Mouse (Mus musculus) midbrain, embryonic 12.5 days (tissue): ENCODE results near the gene Fbxl8. TPM values are rescaled to one million over a fixed set of nuclear protein-coding genes. Genes with fewer than 3 reads are reported as not detected.
A peak's percentile ranks its signal among the peaks of the same experiment; 100 is the strongest.

Experiments used
- ATAC-seq: fragments of 200-750 bp; cut with Nextera tagmentation; 2 replicates; pipeline ENCODE4 v1.8.0; 2017; ENCODE audit warnings: low read depth, moderate TSS enrichment, moderate library complexity; ENCODE audit not compliant: low FRiP score
- H3K27ac ChIP-seq: fragments of 300-500 bp; sonication (generic); replicated peaks from 2 replicates; pipeline ENCODE4 v1.5.1; 2016; ENCODE audit warnings: mild to moderate bottlenecking
- H3K27me3 ChIP-seq: fragments of 300-500 bp; sonication (generic); 2 replicates; pipeline ENCODE4 v1.6.1; 2016; ENCODE audit warnings: mild to moderate bottlenecking
- H3K36me3 ChIP-seq: fragments of 300-500 bp; sonication (generic); 2 replicates; pipeline ENCODE4 v1.6.1; 2016
- H3K4me1 ChIP-seq: fragments of 300-500 bp; sonication (generic); 2 replicates; pipeline ENCODE4 v1.6.1; 2016
- H3K4me2 ChIP-seq: fragments of 300-500 bp; sonication (generic); replicated peaks from 2 replicates; pipeline ENCODE4 v1.6.1; 2016; ENCODE audit warnings: mild to moderate bottlenecking, moderate library complexity
- H3K4me3 ChIP-seq: fragments of 300-500 bp; sonication (generic); 2 replicates; pipeline ENCODE4 v1.5.1; 2016; ENCODE audit warnings: mild to moderate bottlenecking
- H3K9ac ChIP-seq: fragments of 300-500 bp; sonication (generic); replicated peaks from 2 replicates; pipeline ENCODE4 v1.6.1; 2016; ENCODE audit warnings: mild to moderate bottlenecking, moderate library complexity
- H3K9me3 ChIP-seq: fragments of 300-500 bp; sonication (generic); 2 replicates; pipeline ENCODE4 v1.6.1; 2016; ENCODE audit warnings: mild to moderate bottlenecking
- WGBS: fragments of 180-500 bp; shearing (Covaris S2); methylation state at CpG from one replicate; pipeline ENCODE4 v1.1.7; 2016; 5-methylcytosine and 5-hydroxymethylcytosine counted together
- polyA plus RNA-seq: library from polyadenylated mRNA; unstranded; fragments of >200 nt; fragmentation: Nextera tagmentation; extraction: Ambion mirVana; gene quantifications from 2 replicates; pipeline ENCODE4 v1.2.1, GENCODE M21; 2016

The Fbxl8 gene
- polyA plus RNA-seq, 1 experiment from 2014 or later = 0.87 TPM

DNA sequence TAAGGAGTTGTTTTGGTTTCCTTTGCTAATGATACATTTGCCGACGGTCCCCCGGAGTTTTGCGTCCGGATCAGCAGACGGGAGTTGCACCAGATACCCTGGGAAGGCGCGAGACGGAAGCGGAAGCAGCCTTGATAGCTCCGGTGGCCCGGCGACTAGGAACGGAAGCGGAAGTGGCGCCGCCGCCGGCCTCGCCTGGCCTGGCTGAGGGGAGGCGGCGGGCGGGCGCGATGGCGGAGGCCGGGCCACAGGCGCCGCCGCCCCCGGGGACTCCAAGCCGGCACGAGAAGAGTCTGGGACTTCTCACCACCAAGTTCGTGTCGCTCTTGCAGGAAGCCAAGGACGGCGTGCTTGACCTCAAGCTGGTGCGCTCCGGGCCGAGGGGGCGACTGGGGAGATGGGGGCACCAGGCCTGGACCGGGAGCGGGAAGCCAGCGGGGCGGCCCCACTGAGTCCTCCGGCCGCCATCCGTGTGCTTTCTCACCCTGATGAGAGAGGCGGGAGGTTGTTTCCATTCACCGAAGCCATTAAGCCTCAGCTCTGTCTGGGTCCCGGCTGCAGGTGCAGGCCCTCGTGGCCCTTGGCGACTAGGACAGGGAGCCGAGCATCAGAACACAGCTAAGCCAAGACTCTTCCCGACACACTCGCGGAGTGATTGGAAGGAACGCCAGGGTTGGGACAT lies 33.2 kb downstream of the Fbxl8 start, which contains the start of gene E2f4:
Gene E2f4, plus strand, starts transcription at position 153 of the 682 bp plus-strand sequence.
- Histone ChIP-seq H3K27ac (peak within 1 kb of the TSS; percentile 58; the same call in 1 of the 2 replicates), H3K9me3 (no peaks in the 10 kb centered on the region), H3K4me2 (peak within 1 kb of the TSS; percentile 98), H3K9ac (peak within 1 kb of the TSS; percentile 85), H3K36me3 (peaks cover 35% of the 10 kb centered on the region), H3K27me3 (peaks cover 9% of the 10 kb centered on the region), H3K4me1 (peaks cover 17% of the 10 kb centered on the region), H3K4me3 (peak within 1 kb of the TSS; percentile 78)
- under 1% methylated on average over 56 of the region's 58 CpGs for WGBS
- ATAC-seq = peak; percentile 92

- Histone ChIP-seq H3K27ac (no peak overlapping the region), H3K36me3 (peaks cover 43% of the 10 kb centered on the region)
Observed at GRCm38 (mm10) chr8:105298351-105299252, 34.2 kb downstream of the Fbxl8 start.

DNA sequence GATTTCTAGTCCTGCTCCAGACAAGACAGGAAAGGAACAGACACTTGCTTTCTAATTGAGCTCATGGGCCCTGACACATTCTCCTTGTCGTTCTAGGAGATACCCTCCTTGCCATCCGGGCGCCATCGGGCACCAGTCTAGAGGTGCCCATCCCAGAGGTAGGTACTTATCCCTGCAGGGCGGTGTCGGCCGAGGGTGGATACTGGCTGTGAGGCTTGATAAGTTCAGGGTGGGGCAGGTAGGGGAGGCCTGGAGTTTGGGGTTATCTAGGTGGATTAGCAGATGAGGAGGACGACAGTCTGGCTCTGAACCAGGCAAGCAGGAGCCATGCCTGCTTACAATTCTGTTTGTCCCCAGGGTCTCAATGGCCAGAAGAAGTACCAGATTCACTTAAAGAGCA lies 35.5 kb downstream of the Fbxl8 start:
- Histone ChIP-seq H3K9ac (no peak overlapping the region), H3K27me3 (no peaks in the 10 kb centered on the region; the same call in 1 of the 2 replicates), H3K4me1 (peaks cover 17% of the 10 kb centered on the region), H3K27ac (no peak overlapping the region), H3K4me2 (no peak overlapping the region), H3K36me3 (peaks cover 56% of the 10 kb centered on the region), H3K9me3 (no peaks in the 10 kb centered on the region), H3K4me3 (no peak overlapping the region)
- no peak for ATAC-seq
- WGBS = 94% methylated on average over 8 of the region's 8 CpGs

More at GRCm38 (mm10) chr8:105298351-105299252, 34.2 kb downstream of the Fbxl8 start:
- H3K4me1 ChIP-seq = peaks cover 17% of the 10 kb centered on the region
- H3K9ac ChIP-seq = peak overlapping the region; percentile 85
- H3K9me3 ChIP-seq = no peaks in the 10 kb centered on the region
- ATAC-seq = no peak
- WGBS = 64% methylated on average over 18 of the region's 18 CpGs
- H3K27me3 ChIP-seq = peaks cover 3% of the 10 kb centered on the region; the same call in 1 of the 2 replicates
- peak overlapping the region; percentile 98 for H3K4me2 ChIP-seq
- peak overlapping the region; percentile 78 for H3K4me3 ChIP-seq

DNA sequence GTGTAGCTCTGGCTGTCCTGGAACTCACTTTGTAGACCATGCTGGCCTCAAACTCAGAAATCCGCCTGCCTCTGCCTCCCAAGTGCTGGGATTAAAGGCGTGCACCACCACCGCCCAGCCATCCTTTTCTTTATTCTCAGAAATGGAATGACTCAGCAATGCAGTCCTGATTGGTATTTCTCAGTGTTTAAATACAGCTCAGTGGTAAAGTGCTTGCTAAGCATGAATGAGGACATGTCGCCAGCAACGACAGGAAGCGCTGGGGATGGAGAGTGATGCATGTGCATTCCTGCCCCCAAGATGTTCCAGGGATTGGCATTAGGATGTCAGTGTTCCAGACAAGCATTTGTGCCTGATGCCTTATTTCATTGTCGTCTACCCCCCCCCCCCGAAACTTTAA lies 38.9 kb downstream of the Fbxl8 start:
- no peaks in the 10 kb centered on the region for H3K27me3 ChIP-seq
- no peak overlapping the region for H3K4me2 ChIP-seq
- 83% methylated on average over 8 of the region's 8 CpGs for WGBS
- H3K27ac ChIP-seq = no peak overlapping the region
- peaks cover 19% of the 10 kb centered on the region for H3K4me1 ChIP-seq
- H3K4me3 ChIP-seq = no peak overlapping the region
- no peak overlapping the region for H3K9ac ChIP-seq
- ATAC-seq = no peak
- H3K9me3 ChIP-seq = no peaks in the 10 kb centered on the region
- H3K36me3 ChIP-seq = peaks cover 76% of the 10 kb centered on the region

GRCm38 (mm10) chr8:105303874-105304273 lies 39.4 kb downstream of the Fbxl8 start:
- 90% methylated on average over 9 of the region's 9 CpGs for WGBS

DNA sequence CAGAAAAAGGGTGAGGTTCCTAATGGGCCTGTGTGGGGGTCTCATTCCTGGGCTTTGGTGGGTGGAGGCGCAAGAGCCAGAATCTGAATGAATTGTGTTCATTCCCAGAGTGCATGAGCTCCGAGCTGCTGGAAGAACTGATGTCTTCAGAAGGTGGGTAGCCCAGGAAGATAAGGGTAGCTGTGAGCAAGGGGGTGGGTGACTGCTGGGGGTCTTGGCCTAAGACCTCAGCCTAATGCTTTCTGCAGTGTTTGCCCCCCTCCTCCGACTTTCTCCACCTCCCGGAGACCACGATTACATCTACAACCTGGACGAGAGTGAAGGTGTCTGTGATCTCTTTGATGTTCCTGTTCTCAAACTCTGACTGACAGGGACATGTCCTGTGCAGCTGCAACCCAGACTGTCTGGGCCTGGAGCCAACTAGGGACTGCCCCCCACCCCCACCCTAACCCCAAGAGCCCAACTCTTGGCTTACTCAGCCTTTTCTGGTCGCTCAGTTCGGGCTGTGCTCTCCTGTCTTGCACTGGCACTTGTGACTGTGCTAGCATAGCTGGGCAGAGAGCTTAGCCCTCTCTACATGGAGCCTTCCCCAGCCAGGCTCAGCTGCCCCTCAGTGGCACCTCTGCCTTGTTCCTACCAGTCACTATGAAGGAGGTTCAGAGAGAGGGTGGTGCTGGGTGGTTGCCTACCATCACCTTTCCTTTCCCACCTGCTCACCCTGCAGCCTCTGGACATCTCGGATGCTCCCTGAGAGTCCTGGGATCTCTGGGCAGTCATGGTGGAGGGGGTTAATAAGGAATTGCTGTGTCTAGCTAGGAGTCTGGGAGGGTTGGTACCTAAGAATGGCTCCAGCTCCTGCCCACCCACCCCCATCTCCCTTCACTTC lies 40.1 kb downstream of the Fbxl8 start:
- no peak overlapping the region for H3K27ac ChIP-seq

More at GRCm38 (mm10) chr8:105303874-105304273, 39.4 kb downstream of the Fbxl8 start:
- no peak for ATAC-seq
- Histone ChIP-seq H3K4me1 (peaks cover 14% of the 10 kb centered on the region), H3K4me3 (no peak overlapping the region), H3K27me3 (no peaks in the 10 kb centered on the region), H3K9me3 (no peaks in the 10 kb centered on the region), H3K36me3 (peaks cover 79% of the 10 kb centered on the region), H3K27ac (no peak overlapping the region), H3K4me2 (no peak overlapping the region), H3K9ac (no peak overlapping the region)

DNA sequence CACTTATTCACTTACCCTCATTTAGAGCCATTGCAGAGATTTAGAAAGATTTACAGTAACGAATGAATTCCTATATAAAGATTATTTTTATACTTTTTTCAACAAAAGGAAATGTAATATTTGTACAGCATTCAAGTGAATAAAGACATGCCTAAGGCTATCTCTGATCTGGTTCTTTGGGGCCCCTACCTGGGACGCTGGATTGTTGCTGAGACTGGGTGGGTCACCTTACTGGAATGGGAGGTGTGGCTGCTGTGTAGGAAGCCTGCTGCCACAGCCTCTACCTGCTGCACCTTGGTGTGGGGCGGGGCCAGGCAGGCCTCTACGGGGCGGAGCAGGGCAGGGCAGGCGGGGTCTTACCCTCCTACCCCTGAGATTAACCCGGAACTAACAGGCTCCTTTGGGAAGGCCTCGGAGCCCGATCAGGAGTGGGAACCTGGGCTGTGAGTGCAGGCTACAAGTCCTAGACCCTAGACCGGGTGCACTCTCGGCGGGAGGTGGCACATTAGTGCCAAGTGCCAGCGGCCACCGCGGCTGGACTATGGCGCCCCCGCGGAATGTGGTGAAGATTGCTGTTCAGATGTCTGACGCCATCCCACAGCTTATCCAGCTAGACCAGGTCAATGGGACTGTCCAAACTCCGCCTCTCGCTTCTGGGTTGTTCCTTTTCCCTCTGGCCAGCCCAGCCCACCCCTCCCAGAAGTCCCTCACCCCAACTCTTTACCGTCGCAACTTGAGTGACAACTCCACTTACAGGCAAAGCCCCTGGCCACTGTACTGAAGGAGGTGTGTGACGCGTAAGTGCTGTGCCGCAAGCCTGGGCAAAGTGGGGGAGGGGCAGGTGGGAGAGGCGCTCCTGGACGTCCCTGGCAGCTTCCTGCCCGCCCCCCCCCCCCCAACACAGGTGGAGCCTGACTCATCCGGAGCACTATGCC lies 41.0 kb downstream of the Fbxl8 start, which contains the start of gene Elmo3:
Gene Elmo3, plus strand, starts transcription at position 391 of the 935 bp plus-strand sequence.
- H3K4me2 ChIP-seq = peak within 1 kb of the TSS; percentile 42
- H3K9ac ChIP-seq = peak within 1 kb of the TSS; percentile 37
- no peaks in the 10 kb centered on the region for H3K27me3 ChIP-seq
- peak within 1 kb of the TSS; percentile 12; the same call in 1 of the 2 replicates for H3K4me3 ChIP-seq
- 10% methylated on average over 27 of the region's 30 CpGs for WGBS
- no peaks in the 10 kb centered on the region for H3K9me3 ChIP-seq
- peaks cover 78% of the 10 kb centered on the region for H3K36me3 ChIP-seq
- H3K4me1 ChIP-seq = peaks cover 12% of the 10 kb centered on the region
- peak within 1 kb of the TSS; percentile 46; the same call in 1 of the 2 replicates for H3K27ac ChIP-seq
- peak; percentile 39 for ATAC-seq

More for the DNA sequence above, 40.1 kb downstream of the Fbxl8 start:
- H3K4me2 ChIP-seq = no peak overlapping the region
- H3K4me3 ChIP-seq = no peak overlapping the region
- no peak overlapping the region for H3K9ac ChIP-seq
- peaks cover 12% of the 10 kb centered on the region for H3K4me1 ChIP-seq
- 79% methylated on average over 9 of the region's 9 CpGs for WGBS
- no peaks in the 10 kb centered on the region for H3K27me3 ChIP-seq
- H3K9me3 ChIP-seq = no peaks in the 10 kb centered on the region
- no peak; the same call in 1 of the 2 replicates for ATAC-seq
- H3K36me3 ChIP-seq = peaks cover 82% of the 10 kb centered on the region

DNA sequence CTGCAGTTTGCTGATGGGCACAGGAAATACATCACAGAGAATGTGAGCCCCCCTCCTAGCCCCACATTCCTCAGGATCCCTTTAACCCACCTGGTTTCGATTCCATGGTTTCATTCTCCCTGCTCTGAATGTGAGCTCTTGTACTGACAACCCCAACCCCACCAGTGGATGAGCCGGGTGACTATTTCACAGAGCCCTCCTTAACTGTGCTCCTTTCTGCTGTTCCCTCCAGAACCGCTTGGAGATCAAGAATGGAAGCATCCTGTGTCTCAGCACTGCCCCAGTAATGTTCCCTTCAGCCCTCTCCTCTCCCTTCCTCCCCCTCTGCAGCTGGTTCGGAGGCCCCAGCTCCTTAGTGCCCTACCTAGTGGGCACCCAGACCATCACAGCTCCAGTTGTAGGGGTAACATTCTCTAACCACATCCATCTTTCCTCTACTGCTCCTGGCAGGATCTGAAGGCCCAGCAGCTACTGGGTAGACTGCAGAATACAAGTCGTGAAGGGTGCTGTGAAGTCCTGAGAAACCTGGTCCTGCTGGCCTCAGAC lies 41.8 kb downstream of the Fbxl8 start:
- ATAC-seq = peak; percentile 11; the same call in 1 of the 2 replicates
- no peaks in the 10 kb centered on the region for H3K27me3 ChIP-seq
- peak overlapping the region; percentile 46; the same call in 1 of the 2 replicates for H3K27ac ChIP-seq
- H3K9me3 ChIP-seq = no peaks in the 10 kb centered on the region
- H3K36me3 ChIP-seq = peaks cover 71% of the 10 kb centered on the region
- 0 out of 2 replicates have a peak overlapping the region, but pooled peaks have one; percentile 12 for H3K4me3 ChIP-seq
- no peak overlapping the region for H3K9ac ChIP-seq
- H3K4me2 ChIP-seq = peak overlapping the region; percentile 42
- 61% methylated on average over 5 of the region's 5 CpGs for WGBS
- peaks cover 12% of the 10 kb centered on the region for H3K4me1 ChIP-seq

GRCm38 (mm10) chr8:105307670-105308069 lies 43.2 kb downstream of the Fbxl8 start:
- Histone ChIP-seq H3K27me3 (no peaks in the 10 kb centered on the region), H3K9ac (no peak overlapping the region), H3K36me3 (peaks cover 63% of the 10 kb centered on the region), H3K4me1 (peaks cover 12% of the 10 kb centered on the region), H3K9me3 (no peaks in the 10 kb centered on the region), H3K4me3 (no peak overlapping the region), H3K4me2 (no peak overlapping the region), H3K27ac (no peak overlapping the region)
- ATAC-seq = no peak
- WGBS = 95% methylated on average over 13 of the region's 13 CpGs

GRCm38 (mm10) chr8:105308428-105308827 lies 44.0 kb downstream of the Fbxl8 start:
- WGBS = 95% methylated on average over 10 of the region's 10 CpGs
- peaks cover 64% of the 10 kb centered on the region for H3K36me3 ChIP-seq

More at GRCm38 (mm10) chr8:105308428-105308827, 44.0 kb downstream of the Fbxl8 start:
- H3K27ac ChIP-seq = no peak overlapping the region
- no peak overlapping the region for H3K9ac ChIP-seq
- no peak overlapping the region for H3K4me3 ChIP-seq
- peaks cover 12% of the 10 kb centered on the region for H3K4me1 ChIP-seq
- no peaks in the 10 kb centered on the region for H3K27me3 ChIP-seq
- ATAC-seq = no peak
- no peaks in the 10 kb centered on the region for H3K9me3 ChIP-seq
- H3K4me2 ChIP-seq = no peak overlapping the region
